Mouse (Mus musculus) CD8-positive naive resting alpha-beta T cell, adult 2 months (primary cell): ENCODE data around the gene Kcna2.

Experiments
- DNase-seq, 2 experiments: peaks; one replicate each; pipeline ENCODE4 v3.0.0; 2022; ENCODE audit warnings: low read depth in 2 of 2, low spot score in 2 of 2

Kcna2 gene

GRCm38 (mm10) chr3:107101787-107102651 is 1.1 kb downstream of the Kcna2 start:
- peak; percentile 23 to 50 for DNase-seq

GRCm38 (mm10) chr3:107103041-107103440 is 2.1 kb downstream of the Kcna2 start:
- DNase-seq: no peak

GRCm38 (mm10) chr3:107103462-107103861 is 2.5 kb downstream of the Kcna2 start:
- DNase-seq: no peak

GRCm38 (mm10) chr3:107105986-107106385 is 5.0 kb downstream of the Kcna2 start:
- DNase-seq: no peak

- no peak for DNase-seq
Observed at GRCm38 (mm10) chr3:107112498-107112897, 11.6 kb downstream of the Kcna2 start.

- DNase-seq: no peak
Observed at GRCm38 (mm10) chr3:107112932-107113659, 12.2 kb downstream of the Kcna2 start.

GRCm38 (mm10) chr3:107113771-107114737 is 13.1 kb downstream of the Kcna2 start:
- DNase-seq: no peak

- no peak for DNase-seq
Observed at GRCm38 (mm10) chr3:107114941-107115340, 14.0 kb downstream of the Kcna2 start.

- DNase-seq: no peak
Observed at GRCm38 (mm10) chr3:107115746-107116145, 14.8 kb downstream of the Kcna2 start.

- DNase-seq: no peak
Observed at GRCm38 (mm10) chr3:107119864-107120564, 19.1 kb downstream of the Kcna2 start.

- DNase-seq: no peak
Observed at GRCm38 (mm10) chr3:107122306-107122705, 21.4 kb downstream of the Kcna2 start.

GRCm38 (mm10) chr3:107127667-107128066 is 26.7 kb downstream of the Kcna2 start:
- DNase-seq: no peak

- DNase-seq: no peak
Observed at GRCm38 (mm10) chr3:107128421-107128820, 27.5 kb downstream of the Kcna2 start.

GRCm38 (mm10) chr3:107129251-107129650 is 28.3 kb downstream of the Kcna2 start:
- DNase-seq: no peak

- no peak for DNase-seq
Observed at GRCm38 (mm10) chr3:107130661-107131326, 29.8 kb downstream of the Kcna2 start.

GRCm38 (mm10) chr3:107131846-107132245 is 30.9 kb downstream of the Kcna2 start:
- no peak for DNase-seq

GRCm38 (mm10) chr3:107132651-107133050 is 31.7 kb downstream of the Kcna2 start:
- DNase-seq: no peak

GRCm38 (mm10) chr3:107134457-107134856 is 33.5 kb downstream of the Kcna2 start:
- no peak for DNase-seq

GRCm38 (mm10) chr3:107147126-107147525 is 46.2 kb downstream of the Kcna2 start:
- no peak for DNase-seq

GRCm38 (mm10) chr3:107149006-107149405 is 48.1 kb downstream of the Kcna2 start:
- peak; percentile 55 to 58 for DNase-seq
